Mouse (Mus musculus) testis, adult 2 months (tissue): ENCODE data around the gene 1600014C23Rik.

ENCODE experiments used
- CTCF ChIP-seq: fragments of 200-500 bp; IDR thresholded peaks from 2 replicates; pipeline ENCODE4 v1.5.1; 2012; ENCODE audit warnings: low read depth, mild to moderate bottlenecking, inconsistent platforms, low read length, moderate library complexity; ENCODE audit not compliant: control insufficient read depth, insufficient read depth, insufficient replicate concordance
- POLR2A ChIP-seq: fragments of 200-500 bp; IDR thresholded peaks from 2 replicates; pipeline ENCODE4 v1.6.1; 2012; ENCODE audit warnings: low read depth, mild to moderate bottlenecking, inconsistent platforms, low read length, moderate library complexity; ENCODE audit not compliant: control insufficient read depth

- TF ChIP-seq CTCF (no peak; the same call in 1 of the 2 replicates), POLR2A (no peak)
Observed at GRCm38 (mm10) chr17:45724574-45724921, 9.1 kb downstream of the 1600014C23Rik start.
